Mouse (Mus musculus): ENCODE results near the gene Gm10058.
"Not testable (repeated sequence)": the region's sequence is repeated elsewhere in the genome, so short reads cannot be mapped to it uniquely, and the experiment has no call there.

- TF ChIP-seq CTCF (IDR thresholded peaks at IDR 0.05; ENCODE audit: control insufficient read depth, insufficient read depth, low read length); POLR2A (IDR thresholded peaks at IDR 0.05; ENCODE audit: borderline replicate concordance, control insufficient read depth, low read depth, low read length): not testable (repeated sequence)
Observed at GRCm38 (mm10) chrX:27946785-27947184, at the start of gene Gm10058.

Measured in bone marrow, adult 2 months (tissue).